Mouse (Mus musculus): ENCODE measurements at regions not wholly inside any gene's neighbourhood (a gene's known extent, or its start where the extent isn't known, plus 50 kb on each side); places are given as distances from the start of the nearest gene placed in this dataset.
"Not testable (repeated sequence)": the region's sequence is repeated elsewhere in the genome, so short reads cannot be mapped to it uniquely, and the experiment has no call there.

DNA sequence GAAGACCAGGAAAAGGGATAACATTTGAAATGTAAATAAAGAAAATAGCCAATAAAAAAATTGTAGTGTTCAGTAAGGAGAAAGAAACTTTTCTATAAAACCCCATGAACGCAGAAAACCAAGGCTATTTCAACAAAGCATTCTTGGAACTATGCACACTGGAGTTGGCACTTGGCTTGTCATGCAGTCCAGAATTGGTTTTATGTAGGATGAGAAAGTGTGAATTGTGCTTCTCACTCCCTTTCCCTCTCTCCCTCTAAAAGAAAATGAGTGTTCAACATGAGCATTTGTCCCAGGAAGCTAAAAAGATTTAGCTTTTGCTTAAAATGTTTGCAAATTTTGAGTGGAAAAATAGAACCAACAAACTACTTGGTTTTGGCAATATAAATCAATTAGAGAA is 841.6 kb upstream of the Adam24 start:
- intact Hi-C loops (cut with DNase I): no loop called here

DNA sequence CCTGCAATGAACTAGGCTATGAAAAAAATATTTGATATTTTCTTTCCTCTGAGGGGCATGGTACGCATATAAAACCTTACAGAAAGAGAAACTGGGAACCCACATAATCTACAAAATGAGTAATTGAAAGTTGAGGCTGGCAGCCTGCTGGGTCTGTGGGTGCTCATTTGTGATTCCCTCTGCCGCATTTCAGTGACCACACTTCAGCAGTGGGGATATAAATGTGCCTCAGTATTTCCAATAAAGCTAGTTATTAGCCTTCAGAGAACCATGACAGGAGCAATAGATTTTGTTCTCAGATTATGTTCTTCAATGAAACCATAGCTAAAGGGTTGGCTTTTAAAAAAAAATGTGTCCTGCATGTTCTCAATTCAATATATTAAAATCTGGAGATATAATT is 828.0 kb upstream of the Adam24 start:
- no peak for DNase-seq
- intact Hi-C loops (cut with DNase I): no loop called here

More for the DNA sequence above, 841.6 kb upstream of the Adam24 start:
- no peak for DNase-seq

GRCm38 (mm10) chr8:39862544-39862943 is 812.3 kb upstream of the Adam24 start:
- intact Hi-C loops (cut with DNase I): no loop called here
- no peak for DNase-seq

DNA sequence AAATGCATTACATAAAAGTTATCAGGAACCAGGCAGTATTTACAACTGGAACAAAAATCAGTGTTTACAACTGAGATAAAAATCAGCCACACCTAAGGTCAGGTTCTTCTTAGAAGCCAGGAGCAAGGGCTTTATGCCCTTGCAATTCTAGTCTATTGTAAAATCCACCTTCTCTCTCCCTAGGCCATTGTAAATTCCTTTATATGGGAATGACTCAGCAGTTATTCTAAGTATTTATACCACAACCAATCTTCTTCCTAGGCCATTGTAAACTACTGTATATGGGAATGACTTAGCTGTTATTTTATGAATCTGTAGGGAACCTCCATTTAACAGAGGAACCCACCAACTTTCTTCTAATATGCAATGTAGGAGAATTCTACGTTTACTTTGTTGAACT is 772.6 kb upstream of the Adam24 start:
- DNase-seq: no peak
- intact Hi-C loops (cut with DNase I): no loop called here

- intact Hi-C loops (cut with DNase I): no loop called here
- DNase-seq: no peak
Measured at GRCm38 (mm10) chr8:39912926-39913325, 762.0 kb upstream of the Adam24 start.

- intact Hi-C loops (cut with DNase I): no loop called here
- DNase-seq: no peak
Measured at GRCm38 (mm10) chr8:39921336-39921735, 753.5 kb upstream of the Adam24 start.

- no peak for DNase-seq
- intact Hi-C loops (cut with DNase I): no loop called here
Measured at GRCm38 (mm10) chr8:39923741-39924140, 751.1 kb upstream of the Adam24 start.

DNA sequence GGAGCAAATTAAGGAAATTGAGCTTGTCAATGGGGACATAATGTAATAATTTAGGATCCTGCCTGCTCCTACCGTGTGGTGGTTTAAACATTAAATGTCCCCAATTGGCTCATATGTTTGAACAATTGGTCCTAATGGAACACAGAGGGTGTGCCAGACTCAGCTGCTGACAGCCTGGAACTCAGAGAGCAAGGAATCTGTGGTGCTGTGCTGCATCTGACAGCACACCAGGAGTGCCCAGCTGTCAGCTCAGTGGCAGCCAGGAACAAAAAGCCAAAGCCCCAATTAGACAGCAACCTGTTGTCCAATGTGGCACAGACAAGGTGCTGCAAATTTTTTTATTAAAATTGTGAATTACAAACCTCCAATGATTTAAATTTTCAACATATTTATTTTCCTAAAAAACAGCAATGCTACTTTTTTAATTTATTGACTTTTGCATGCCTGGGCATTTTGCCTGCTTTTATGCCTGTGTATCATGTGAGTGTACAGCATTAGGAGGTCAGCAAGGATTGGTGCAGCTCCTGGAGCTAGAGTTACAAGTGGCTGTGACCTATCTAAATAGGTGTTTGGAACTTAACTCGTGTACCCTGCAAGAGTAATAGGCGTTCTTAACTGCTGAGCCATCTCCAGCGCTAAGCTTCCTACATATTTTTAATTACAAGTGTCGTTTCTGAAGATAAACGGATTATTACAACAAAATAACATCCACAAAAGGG is 724.5 kb upstream of the Adam24 start:
- intact Hi-C loops (cut with DNase I): no loop called here
- no peak for DNase-seq

DNA sequence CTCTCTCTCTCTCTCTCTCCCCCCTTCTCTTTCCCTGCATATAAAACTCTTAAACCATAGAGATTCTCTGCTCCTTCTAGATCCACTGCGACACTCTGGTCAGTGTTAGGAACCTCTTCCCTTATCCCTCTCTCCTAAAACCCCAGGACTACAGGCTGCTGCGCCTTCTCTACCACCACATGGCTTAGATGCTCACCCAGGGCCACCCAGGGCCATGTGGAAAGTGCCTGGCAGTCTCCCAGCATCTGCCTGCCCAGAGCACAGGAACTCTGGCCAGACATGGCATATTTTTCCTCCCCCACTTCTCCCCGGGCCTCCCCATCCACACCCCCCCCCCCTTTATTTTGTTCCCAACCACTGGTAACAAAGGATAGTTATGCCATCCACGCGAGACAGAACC is 720.4 kb upstream of the Adam24 start:
- intact Hi-C loops (cut with DNase I): no loop called here
- DNase-seq: no peak

DNA sequence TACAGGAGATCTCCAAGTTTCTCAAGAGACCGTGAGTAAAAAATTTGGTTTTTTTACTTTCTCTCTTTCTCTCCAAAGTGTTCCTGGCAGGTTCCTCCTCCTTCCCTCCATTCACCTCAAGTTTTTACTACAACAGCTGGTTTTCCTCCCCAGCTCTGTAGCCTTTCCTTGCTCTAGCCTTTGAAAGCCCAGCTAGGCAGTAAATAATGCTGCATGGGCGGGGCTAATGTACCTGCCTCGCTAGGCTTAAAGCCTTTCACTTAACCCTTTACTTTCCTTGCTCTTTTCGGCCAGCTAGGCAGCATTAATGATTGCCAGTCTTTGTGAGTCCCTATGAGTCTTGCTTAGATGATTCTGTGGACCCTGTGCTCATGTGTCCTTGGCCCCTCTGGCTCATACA is 720.0 kb upstream of the Adam24 start:
- intact Hi-C loops (cut with DNase I): no loop called here
- no peak for DNase-seq

- intact Hi-C loops (cut with DNase I): no loop called here
Measured at GRCm38 (mm10) chr8:40005207-40005837, 669.6 kb upstream of the Adam24 start.

GRCm38 (mm10) chr8:40019281-40019943 is 655.5 kb upstream of the Adam24 start:
- intact Hi-C loops (cut with DNase I): no loop called here
- DNase-seq: no peak

More at GRCm38 (mm10) chr8:40005207-40005837, 669.6 kb upstream of the Adam24 start:
- DNase-seq: no peak

DNA sequence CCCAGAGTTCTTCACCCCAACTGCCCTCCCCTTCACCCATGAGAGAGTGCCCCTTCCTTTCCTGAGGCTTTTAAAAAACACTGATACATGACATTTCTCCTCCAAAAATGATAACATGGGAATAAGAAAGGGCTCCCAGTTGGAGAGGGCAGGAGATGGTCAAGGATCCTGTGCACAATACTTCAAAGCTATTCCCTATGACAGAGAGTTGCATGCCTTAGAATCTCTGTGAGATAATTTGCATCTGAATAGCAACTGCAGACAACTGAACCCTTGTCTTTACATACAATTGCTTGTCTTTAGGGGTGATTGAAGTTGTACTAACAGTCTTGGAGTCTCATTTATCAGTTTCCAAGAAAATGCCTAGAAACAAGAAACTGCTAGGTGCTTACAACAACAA is 610.7 kb upstream of the Adam24 start:
- DNase-seq: no peak
- intact Hi-C loops (cut with DNase I): no loop called here

DNA sequence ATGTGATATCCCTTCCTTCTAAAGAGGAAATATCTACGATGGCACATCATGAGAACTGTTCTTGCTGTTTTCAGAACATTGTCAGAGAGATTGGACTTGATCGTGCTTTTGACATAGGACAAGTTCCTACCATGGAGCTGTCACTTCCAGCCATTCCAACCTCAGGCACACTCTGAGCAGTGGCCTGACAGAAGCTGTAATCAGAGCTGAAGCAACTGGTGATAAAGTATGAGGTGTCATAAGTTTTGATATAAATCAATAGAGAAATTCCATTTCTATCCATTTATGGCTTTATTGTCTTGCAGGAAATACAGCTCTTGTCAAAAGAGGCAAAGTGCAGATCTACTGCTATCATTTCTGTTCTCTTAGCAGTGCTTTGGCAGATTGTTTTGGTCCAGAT is 603.7 kb upstream of the Adam24 start:
- no peak for DNase-seq
- intact Hi-C loops (cut with DNase I): no loop called here

GRCm38 (mm10) chr8:40080976-40081375 is 593.9 kb upstream of the Adam24 start:
- intact Hi-C loops (cut with DNase I): not testable (repeated sequence)

DNA sequence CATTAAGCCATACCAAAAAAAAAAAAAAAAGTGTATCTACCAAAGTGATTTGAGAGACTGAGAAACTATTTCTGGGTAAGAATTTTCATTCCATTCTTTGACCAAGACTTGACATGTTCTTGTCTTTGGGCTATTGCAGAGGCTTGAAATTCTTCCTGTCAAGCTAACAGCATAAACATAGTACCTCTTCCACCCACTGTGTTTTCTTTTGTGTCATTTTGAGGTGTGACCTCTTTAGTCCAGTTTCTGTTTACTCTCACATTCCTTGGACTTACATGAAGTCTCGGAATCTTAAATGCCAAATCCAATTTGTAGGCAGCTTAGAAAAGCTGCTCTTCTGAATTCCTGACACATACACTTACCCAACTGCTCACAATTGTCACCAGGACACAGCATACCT is 590.7 kb upstream of the Adam24 start:
- intact Hi-C loops (cut with DNase I): no loop called here
- no peak for DNase-seq

More at GRCm38 (mm10) chr8:40080976-40081375, 593.9 kb upstream of the Adam24 start:
- not testable (repeated sequence) for DNase-seq

- intact Hi-C loops (cut with DNase I): no loop called here
- DNase-seq: no peak
Measured at GRCm38 (mm10) chr8:40089377-40089776, 585.5 kb upstream of the Adam24 start.

DNA sequence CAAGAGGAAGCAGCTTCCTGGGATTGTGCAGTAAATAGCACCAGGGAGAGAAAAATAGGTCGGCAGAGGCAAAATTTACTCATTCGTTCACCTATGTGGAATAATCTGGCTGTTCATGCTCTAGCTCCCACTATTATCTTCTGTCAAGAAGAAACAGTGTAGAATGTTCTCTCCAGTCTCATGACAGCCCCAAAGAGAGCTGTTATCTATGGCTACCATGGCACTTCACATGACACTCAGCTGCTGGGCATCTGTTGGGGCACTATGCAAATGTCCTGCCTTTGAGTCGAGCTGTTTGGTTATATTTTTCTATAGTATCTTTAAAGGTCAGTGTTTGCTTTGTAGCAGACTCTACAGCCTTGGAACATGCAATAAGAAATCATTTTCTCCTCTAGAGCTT is 550.5 kb upstream of the Adam24 start:
- intact Hi-C loops (cut with DNase I): no loop called here
- DNase-seq: no peak

DNA sequence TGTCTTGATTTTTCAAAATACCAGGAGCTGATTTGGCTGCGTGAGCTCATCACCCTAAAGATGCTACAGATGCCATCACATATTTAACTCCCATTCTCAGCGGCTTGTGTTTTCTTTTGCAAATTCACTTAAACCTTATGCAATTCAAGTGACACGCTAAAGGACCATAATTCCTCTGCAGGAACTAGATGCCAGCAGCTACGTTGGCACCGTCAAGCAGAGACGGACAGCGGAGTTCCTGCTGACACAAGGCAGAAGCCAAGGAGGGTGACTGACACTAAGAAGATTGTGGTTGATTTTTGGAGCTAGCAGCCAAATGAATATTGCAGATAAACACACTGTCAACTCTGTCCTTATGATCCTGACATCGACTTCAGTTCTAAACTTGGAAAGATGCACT is 547.7 kb upstream of the Adam24 start:
- DNase-seq: no peak
- intact Hi-C loops (cut with DNase I): no loop called here

DNA sequence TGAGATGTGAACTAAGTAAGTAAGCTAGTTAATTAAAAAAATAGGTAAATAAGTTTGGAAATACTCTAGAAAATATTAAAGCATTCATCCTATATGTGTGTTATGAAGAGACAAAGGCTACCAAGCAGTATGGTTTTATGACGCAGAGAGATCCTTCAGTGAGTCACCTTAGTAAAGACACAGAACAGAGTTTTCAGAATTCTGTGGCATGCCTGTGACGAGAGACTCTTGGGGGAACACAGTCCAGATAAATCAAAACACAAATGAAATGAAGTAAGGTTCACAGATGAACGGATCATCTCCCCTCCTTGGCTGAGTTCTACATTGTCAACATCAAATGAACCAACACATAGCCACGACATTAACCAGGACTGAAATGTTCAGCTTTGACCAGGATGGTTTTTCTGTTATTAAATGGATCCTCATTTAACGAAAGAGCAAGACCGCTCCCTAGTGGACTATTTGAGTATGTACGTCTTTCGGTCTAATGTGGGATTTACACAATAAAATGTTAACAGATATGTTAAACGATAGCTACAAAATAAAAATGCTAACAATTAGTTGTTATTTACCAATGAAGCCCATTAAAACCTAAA is 542.1 kb upstream of the Adam24 start:
- intact Hi-C loops (cut with DNase I): no loop called here
- no peak for DNase-seq

All from gastrocnemius, postnatal 36 days (tissue).